In genomic region chr2:35326931-35327330, GRCm38 (mm10) we compare ENCODE assay signal across 15 mouse cellular contexts. TPM values are rescaled to one million over a fixed set of nuclear protein-coding genes. Genes with fewer than 3 reads are reported as not detected.
A peak's percentile ranks its signal among the peaks of the same experiment; 100 is the strongest.
DNase-seq lines count a peak whose midpoint lies in the region; ATAC-seq and TF ChIP-seq lines count a peak whose summit lies in the region.
"Had no signal": no experiment of that assay in that cellular context is flagged by ENCODE, and none has a peak within 500 bp of the region (broad histone marks: within the 10 kb centered on the region; RNA-seq: fewer than 3 reads in every experiment).

No protein-coding gene starts in this region.

- peak; percentile 26 for DNase-seq in kidney, adult 9 months
- no peak for DNase-seq in spleen, adult 2 months (ENCODE audit: low read depth in 1 of 2, low spot score in 2 of 2)
- DNase-seq in spleen, adult 18-20 months, result no peak
- no peak for DNase-seq in ovary, postnatal 14 days (ENCODE audit: low spot score)
- DNase-seq in thymus, postnatal 4 days, result no peak
- no peak for DNase-seq in natural killer cell, adult 2 months (ENCODE audit: low spot score in 2 of 2)
- DNase-seq: adrenal gland, postnatal 25 days; gastrocnemius, postnatal 10 days; kidney, adult 18-20 months; right cerebral cortex, postnatal 14 days; thymus, adult 18-20 months had no signal

- H3K4me1 ChIP-seq in kidney, embryonic 14.5 days (ENCODE audit: control insufficient read depth, insufficient read depth, low read length), result no peaks in the 10 kb centered on the region
- peaks cover 4% of the 10 kb centered on the region for H3K4me1 ChIP-seq in spleen, adult 2 months (ENCODE audit: control insufficient read depth, insufficient read depth, insufficient read length)
- peaks cover 97% of the 10 kb centered on the region for H3K4me1 ChIP-seq in liver, embryonic 15.5 days (replicated peaks)

- TF ChIP-seq POLR2A in spleen, adult 2 months (IDR thresholded peaks at IDR 0.05; ENCODE audit: low read depth, low read length), result no peak

- no peaks in the 10 kb centered on the region for H3K9me3 ChIP-seq in kidney, embryonic 14.5 days (ENCODE audit: control insufficient read depth, low read length)
- H3K9me3 ChIP-seq in liver, embryonic 15.5 days (replicated peaks), result no peaks in the 10 kb centered on the region
- H3K9me3 ChIP-seq: G1E; heart, embryonic 13.5 days had no signal

- no peak overlapping the region for H3K4me3 ChIP-seq in kidney, embryonic 14.5 days (ENCODE audit: low read length)
- H3K4me3 ChIP-seq in spleen, adult 2 months (ENCODE audit: extremely low read depth, insufficient read depth, insufficient read length), result no peak overlapping the region
- peak overlapping the region; percentile 36 for H3K4me3 ChIP-seq in liver, embryonic 15.5 days (replicated peaks)
- H3K4me3 ChIP-seq: heart, embryonic 13.5 days had no signal

- no peak overlapping the region for H3K4me2 ChIP-seq in kidney, embryonic 14.5 days (replicated peaks; ENCODE audit: low read depth, low read length)
- H3K4me2 ChIP-seq in liver, embryonic 15.5 days, result peak overlapping the region; percentile 72
- H3K4me2 ChIP-seq: heart, embryonic 13.5 days had no signal

- no peak for TF ChIP-seq CTCF in spleen, adult 2 months (IDR thresholded peaks at IDR 0.05; ENCODE audit: extremely low read depth, insufficient read depth, insufficient read length, insufficient replicate concordance)

- no peaks in the 10 kb centered on the region for H3K27me3 ChIP-seq in kidney, embryonic 14.5 days (ENCODE audit: control insufficient read depth, insufficient read depth, low read length)
- no peaks in the 10 kb centered on the region for H3K27me3 ChIP-seq in spleen, adult 2 months (ENCODE audit: control insufficient read depth, insufficient read depth, low read length)
- H3K27me3 ChIP-seq in liver, embryonic 15.5 days, result no peaks in the 10 kb centered on the region
- H3K27me3 ChIP-seq: heart, embryonic 13.5 days had no signal

- ATAC-seq in kidney, embryonic 14.5 days (ENCODE audit: low FRiP score, low TSS enrichment), result no peak
- ATAC-seq in liver, embryonic 15.5 days (ENCODE audit: insufficient read depth), result no peak

- H3K36me3 ChIP-seq in kidney, embryonic 14.5 days (ENCODE audit: control insufficient read depth, insufficient read depth, low read length), result 0 out of 2 replicates have a peak, but pooled peaks cover under 1% of the 10 kb centered on the region
- H3K36me3 ChIP-seq in spleen, adult 2 months (ENCODE audit: control insufficient read depth, insufficient read depth, low read length), result peaks cover 2% of the 10 kb centered on the region; the same call in 1 of the 2 replicates
- peaks cover 74% of the 10 kb centered on the region for H3K36me3 ChIP-seq in liver, embryonic 15.5 days (replicated peaks)

- no peak overlapping the region for H3K27ac ChIP-seq in kidney, embryonic 14.5 days (ENCODE audit: low read depth, low read length)
- 0 out of 2 replicates have a peak overlapping the region, but pooled peaks have one; percentile 30 for H3K27ac ChIP-seq in spleen, adult 2 months (ENCODE audit: insufficient read depth, low read length)
- peak overlapping the region; percentile 75 for H3K27ac ChIP-seq in liver, embryonic 15.5 days (replicated peaks)
- H3K27ac ChIP-seq: heart, embryonic 13.5 days had no signal

- WGBS in kidney, embryonic 14.5 days, result 52% methylated on average over 1 of the region's 1 CpGs
- WGBS in spleen, adult 2 months, result 58% methylated on average over 1 of the region's 1 CpGs
- 53% methylated on average over 1 of the region's 1 CpGs for WGBS in liver, embryonic 15.5 days (ENCODE audit: insufficient replicate concordance)

- no peak overlapping the region for H3K9ac ChIP-seq in kidney, embryonic 14.5 days (ENCODE audit: low read depth, low read length)
- peak overlapping the region; percentile 44 for H3K9ac ChIP-seq in liver, embryonic 15.5 days
- H3K9ac ChIP-seq: heart, embryonic 13.5 days had no signal

RNA-seq across cellular contexts. Expression of gene Stom, which starts 9.8 kb away (rescaled TPM):
- 10.8 and 18.8 TPM in 2 replicates for polyA plus RNA-seq in kidney, embryonic 14.5 days (2014; fragmentation: Nextera tagmentation; extraction: Ambion mirVana)
- 34.3 and 41.9 TPM in 2 replicates for polyA plus RNA-seq in spleen, adult 2 months (2012; rRNA removed)
- 169 and 191 TPM in 2 replicates for polyA plus RNA-seq in liver, embryonic 15.5 days (2015; fragmentation: Nextera tagmentation; extraction: Ambion mirVana)

RNA-seq across cellular contexts. Expression of gene 4930568D16Rik, which starts 40.6 kb away (rescaled TPM):
- polyA plus RNA-seq in kidney, embryonic 14.5 days (2014; fragmentation: Nextera tagmentation; extraction: Ambion mirVana), result not detected in 2 replicates
- polyA plus RNA-seq in spleen, adult 2 months (2012; rRNA removed), result not detected in 2 replicates
- not detected in 2 replicates for polyA plus RNA-seq in liver, embryonic 15.5 days (2015; fragmentation: Nextera tagmentation; extraction: Ambion mirVana)
- polyA plus RNA-seq: G1E; heart, embryonic 13.5 days had no signal
